Mouse (Mus musculus) right cerebral cortex, postnatal 36 days (tissue): ENCODE data around the gene Topors.

Experiments used
- DNase-seq, 2 experiments: peaks; one replicate each; pipeline ENCODE4 v3.0.0; 2022; ENCODE audit warnings: low spot score in 2 of 2, mixed read lengths in 1 of 2

Topors gene

DNA sequence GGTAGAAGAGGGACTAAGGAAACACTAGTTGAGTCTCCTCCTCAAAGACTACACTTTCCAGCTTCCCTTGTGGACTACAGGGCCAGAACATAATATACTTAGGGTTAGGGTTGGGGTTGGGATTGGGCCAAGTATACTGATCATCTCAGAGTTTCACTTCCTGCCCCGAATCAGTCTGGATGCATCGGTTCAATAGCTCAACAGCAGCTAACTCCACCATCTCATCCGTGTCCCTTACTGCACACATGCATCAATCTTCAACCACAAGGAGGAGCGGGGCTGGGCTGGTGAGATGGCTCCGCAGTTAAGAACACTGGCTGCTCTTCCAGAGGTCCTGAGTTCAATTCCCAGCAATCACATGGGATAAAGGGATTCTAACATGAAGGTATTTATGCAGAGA is 18.7 kb downstream of the Topors start:
- DNase-seq: no peak

DNA sequence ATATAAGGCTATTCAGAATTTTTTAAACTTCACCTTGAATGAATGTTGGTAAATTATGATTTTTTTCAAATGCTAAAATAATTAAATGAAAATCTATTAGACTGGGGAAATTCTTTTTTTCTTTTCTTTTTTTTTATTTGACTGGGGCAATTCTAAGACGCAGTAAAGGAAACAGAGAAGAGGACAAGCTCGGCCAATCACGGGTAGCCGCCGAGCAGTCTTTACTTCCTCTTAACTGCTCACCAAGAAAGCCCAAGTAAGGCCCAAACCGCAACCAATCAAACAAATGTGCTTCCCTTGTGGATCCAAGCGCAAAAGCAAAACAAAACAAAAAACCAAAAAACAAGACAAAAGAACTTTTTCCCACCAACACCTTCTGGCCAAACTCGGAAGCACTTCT is 25.6 kb downstream of the Topors start:
- no peak for DNase-seq

DNA sequence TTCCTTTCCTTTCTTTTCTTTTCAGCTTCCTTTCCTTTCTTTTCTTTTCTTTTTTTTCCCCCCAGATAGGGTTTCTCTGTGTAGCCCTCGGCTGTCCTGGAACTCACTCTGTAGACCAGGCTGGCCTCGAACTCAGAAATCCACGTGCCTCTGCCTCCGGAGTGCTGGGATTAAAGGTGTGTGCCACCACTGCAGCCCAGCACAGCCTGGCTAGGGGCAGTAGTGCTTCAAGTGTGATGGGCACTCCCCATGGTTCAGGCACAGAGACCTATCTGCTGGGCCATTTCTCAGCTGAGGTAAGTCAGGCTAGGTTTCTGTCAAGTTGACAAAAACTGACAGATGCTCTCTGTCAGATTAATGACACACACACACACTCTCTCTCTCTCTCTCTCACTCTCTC is 26.6 kb downstream of the Topors start:
- no peak for DNase-seq

DNA sequence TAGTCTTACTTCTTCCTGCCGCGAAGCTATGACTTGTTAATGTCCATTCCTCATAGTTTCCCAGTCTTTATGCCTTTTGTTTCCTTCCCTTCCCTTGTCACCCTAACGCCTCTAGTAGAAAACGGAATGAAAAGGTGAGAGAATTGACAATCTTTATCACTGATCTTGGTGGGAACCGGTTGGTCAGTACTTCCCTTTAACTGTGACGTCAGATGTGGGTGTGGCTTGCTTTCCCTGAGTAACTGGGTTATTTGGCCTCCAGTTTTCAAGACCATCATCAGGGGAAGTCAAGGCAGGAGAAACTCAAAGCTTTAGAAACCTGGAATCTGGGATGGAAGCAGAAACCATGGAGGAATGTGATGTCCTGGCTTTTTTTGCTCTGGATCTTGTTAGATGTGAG is 27.7 kb downstream of the Topors start:
- DNase-seq: no peak

DNA sequence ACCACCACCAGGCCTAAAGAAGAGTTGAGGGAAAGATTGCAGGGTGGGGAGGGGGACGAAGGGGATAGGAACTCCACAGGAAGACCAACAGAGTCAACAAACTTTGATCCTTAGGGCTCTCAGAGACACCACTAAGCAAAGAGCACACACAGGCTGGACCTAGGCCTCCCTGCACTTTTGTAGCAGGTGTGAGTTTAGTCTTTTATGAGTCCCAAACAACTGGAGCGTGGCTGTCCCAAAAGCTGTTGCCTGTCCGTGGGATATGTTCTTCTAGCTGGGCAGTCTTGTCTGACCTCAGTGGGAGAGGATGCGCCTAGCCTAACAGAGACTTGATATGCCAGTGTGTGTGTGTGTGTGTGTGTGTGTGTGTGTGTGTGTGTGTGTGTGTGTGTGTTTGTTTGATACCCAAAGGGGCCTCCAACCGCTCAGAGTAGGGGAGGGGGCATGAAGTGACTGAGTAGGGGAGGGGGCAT is 29.3 kb downstream of the Topors start:
- no peak for DNase-seq

DNA sequence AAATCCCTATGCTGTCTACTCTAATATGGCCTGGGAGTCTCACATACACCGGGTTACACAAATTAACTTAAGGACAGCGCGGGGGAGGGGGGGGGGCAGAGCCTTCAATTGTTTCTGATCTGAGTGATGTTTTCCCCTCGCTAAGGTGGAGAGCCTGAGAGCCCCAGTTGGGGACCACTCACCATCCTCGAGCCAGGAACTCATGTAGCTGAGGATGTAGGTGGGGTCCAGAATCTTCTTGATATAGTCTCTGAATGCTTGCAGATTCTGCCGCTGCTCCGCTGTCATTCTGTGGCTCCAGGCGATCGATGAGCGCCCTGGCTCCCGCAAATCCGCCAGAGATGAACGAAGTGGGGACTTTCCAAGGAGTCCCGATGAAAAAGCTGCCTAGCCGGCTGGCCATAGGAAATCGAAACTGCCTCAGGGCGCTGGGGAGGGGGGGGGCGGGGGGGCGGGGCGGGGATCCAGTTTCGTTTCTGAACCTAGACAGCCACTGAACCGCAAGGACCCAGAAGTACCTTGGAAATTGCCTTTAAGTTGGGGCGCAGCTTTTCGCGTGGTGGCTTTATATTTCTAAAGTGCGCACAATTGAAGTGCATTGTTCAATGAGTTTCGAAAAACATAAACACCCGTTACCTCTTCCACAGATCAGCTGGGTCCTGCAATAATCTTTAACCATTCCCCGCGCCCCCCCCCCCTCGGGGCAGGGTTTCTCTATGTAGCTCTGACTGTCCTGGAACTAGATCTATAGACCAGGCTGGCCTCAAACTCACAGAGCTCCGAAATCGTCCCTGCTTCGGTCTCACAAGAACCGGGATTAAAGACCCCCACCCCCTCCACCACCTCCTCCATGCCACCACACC is 30.0 kb downstream of the Topors start, which contains the start of gene Ddx58:
Gene Ddx58 (minus strand): TSS at position 420 of the 863 bp plus-strand sequence.
- DNase-seq: no peak

DNA sequence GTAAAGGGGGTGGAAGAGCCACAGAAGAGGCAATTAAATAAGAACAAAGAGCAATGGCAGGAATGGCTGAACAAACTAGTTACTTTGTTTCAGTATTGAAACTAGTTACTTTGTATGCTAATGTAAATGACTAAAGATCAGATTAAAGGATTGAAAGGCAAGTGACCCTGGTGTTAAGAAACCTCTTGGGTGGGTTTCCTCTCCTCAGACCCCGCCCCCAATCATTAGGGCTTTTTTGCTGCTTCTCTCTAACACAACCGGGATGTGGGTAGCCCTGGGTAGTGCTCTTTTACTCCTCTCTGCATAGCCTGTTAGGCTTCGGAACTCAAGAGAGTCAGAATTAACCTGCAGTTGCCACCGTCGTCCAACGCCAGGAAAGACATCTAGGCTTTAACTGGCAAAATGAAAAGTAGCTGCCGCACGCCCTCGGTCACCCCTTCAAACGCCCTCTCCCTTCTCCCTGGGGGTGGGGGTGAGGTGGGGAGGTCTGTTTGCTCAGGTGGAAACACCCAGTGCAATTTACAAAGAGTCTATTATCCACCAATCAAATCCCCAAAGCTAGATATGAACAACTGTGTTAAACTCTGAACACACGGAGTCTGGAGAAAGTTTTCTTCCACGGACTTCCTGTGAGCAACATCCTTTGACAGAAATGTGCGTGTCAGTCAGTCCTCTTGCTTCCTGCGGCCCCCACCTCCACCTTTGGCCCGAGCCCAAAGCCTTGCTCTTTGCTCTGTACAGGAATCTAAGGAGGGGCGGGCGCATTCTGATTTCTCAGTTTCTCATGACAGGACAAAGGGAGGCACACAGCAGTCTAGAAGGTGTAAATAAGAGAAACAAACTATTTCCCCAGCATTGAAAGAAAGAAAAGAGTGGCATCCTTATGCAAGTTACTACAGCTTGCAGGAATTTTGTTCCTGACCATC is 30.9 kb downstream of the Topors start:
- DNase-seq: no peak

DNA sequence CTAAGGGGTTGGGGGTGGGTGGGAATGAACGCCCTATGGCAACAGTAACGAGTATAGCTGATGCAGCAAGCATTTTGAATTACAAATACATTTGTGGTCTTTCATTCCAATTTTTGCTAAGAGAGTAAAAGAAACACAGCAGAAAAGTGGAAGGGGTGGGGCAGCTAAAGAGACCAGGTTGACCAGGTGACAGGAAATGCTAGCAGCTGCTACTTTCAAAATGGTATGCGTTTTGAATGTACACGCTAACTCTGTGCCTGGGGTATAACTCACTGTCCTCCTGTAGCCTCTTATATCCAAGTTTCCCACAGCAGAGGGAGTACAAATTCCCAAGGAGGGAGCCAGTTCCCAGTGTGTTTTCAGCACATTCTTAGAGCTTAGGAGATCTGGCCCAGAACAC is 32.8 kb downstream of the Topors start:
- no peak for DNase-seq

DNA sequence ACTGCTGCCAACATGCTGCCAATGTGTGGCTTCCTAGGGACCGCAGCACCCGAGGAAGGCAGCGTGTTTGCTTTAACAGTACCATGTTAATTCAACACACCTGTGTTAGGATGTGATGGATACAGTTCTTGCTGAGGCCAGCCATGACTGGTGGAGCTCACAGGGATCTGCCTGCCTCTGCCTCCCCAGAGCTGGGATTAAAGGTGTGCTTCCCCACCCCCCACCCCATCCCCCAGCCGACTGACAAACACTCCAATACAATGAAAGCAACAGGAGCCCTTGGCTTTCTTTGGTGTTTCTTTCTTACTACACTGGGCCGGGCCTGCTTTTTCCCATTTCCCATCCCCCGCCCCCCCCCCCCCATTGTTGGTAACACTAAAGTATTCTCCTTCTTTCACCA is 35.4 kb downstream of the Topors start:
- DNase-seq: no peak

DNA sequence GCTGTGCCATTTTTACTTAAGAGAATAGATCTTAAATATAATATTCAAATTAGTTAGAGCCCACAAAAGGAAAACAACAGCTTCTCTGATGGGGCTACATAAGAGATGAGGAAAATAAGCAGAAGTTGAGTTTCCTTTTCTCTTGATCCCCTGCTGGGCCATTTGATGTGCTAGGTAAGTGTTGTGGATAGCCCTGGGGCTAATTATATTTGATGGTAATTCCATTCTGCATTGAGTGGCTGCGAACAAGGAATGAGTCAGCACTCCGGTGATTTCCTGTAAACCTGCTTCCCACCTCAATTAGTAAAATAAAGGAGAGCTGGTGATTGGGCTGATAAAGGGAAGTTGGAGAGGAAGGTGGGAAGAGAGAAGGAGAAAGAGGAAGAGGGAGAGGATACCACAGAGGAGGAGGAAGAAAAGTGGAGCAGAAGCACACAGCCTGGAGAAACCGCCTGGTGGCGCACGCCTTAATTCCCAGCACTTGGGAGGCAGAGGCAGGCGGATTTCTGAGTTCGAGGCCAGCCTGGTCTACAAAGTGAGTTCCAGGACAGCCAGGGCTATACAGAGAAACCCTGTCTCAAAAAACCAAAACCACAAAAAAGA is 36.5 kb downstream of the Topors start:
- DNase-seq: no peak

DNA sequence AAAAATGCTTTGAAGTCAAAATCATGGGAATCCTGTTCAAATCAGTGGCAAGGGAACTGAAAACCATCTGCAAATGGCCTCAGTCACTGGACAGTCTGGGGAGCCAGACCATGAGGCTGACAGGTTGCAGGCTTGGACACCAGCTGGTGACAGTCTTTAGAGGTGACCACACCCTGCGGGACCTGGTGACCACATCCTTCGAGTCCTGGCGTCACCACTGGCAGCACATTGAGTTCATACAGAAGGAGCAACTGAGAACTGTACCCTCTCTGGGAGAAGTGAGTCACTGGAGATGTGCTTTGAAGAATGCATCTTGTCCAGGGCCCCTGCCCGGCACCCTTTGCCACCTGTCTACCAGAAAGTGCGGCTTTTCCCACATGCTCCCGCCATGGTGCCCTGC is 39.9 kb downstream of the Topors start:
- DNase-seq: no peak

DNA sequence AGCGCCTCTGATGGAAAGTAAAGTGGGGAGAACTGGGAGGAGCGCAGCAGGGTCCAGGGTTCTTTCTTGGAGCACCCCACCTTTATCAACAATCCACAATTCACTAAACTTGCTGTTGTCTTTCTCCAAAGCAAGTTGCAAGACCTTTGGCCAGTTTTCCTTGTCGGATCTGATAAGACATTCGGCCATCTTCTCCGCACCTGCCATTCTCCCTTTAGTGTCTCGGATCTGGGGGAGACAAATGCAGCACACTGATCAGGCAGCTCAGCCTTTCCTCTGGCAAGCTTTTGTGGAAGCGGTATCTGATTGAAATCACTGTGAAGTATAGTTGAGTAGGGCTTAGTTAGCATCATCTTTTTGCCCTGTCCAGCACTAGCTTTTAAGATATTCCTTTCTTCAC is 41.8 kb downstream of the Topors start:
- no peak for DNase-seq

DNA sequence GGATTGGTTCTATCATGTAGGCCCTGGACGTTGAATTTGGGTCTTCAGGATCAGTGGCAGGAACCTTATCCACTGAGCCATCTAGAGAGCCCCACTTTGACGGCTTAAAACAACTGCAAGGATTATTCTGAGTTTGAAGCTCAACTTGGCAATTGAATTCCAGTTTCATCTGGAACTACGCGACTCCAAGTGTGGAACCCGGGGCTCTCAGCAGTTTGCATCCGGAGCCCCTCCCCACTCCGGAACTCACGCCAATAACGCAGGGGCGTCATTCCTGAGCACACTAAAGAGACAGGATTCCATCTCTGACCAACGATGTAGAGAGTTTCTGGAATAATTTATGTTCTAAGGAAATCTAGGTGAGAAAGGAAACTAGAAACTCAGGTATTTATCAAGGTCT is 42.5 kb downstream of the Topors start:
- DNase-seq: no peak

DNA sequence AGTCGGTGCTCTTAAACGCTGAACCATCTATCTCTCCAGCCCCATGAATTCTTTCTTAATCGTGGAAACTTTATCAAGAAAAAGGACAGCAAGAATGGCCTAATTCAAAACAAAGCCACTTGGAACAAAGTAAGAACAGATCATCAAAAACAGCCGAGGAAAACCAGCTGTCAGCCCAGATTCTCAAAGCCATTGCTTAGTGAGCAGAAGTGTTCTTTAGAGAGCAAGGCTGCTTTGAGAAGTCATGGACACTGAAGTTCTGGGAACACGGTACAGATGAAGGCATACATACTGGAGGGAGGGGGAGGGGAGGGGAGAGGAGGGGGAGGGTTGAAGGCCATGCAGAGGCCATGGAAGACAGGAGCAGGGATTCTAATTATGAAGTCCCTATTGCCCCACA is 43.6 kb downstream of the Topors start:
- no peak for DNase-seq

DNA sequence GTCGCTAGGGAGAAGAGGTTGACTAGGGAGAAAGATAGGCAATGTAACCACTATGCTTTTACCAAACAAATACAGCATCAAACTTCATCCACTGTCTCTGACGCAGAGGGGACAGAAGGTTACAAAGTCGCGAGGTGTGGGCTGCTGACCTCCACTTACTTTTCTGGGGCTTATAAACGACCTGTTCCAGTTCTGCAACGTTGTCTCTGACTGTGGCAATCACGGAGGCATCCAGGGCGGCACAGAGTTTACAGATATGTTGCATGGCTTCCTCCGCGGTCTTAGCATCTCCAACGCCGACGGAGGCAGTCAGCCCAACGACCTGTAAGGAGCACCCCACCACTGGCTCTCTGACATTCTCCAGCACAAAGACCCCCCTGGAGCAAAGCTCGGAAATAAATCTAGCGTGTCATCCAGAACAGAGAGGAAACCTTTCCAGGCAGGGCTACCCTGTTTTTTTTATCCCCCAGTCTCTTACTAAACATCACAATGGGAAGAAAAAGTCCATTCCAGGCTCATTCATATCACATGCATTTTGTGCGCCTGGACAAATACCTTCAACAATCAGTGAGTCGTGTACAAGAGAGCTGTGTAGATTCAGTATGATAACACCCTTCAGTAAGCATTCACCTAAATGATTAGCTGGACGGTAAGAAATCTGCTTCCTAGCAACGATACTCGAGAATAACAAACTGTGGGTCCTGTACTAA is 47.6 kb downstream of the Topors start:
- no peak for DNase-seq

DNA sequence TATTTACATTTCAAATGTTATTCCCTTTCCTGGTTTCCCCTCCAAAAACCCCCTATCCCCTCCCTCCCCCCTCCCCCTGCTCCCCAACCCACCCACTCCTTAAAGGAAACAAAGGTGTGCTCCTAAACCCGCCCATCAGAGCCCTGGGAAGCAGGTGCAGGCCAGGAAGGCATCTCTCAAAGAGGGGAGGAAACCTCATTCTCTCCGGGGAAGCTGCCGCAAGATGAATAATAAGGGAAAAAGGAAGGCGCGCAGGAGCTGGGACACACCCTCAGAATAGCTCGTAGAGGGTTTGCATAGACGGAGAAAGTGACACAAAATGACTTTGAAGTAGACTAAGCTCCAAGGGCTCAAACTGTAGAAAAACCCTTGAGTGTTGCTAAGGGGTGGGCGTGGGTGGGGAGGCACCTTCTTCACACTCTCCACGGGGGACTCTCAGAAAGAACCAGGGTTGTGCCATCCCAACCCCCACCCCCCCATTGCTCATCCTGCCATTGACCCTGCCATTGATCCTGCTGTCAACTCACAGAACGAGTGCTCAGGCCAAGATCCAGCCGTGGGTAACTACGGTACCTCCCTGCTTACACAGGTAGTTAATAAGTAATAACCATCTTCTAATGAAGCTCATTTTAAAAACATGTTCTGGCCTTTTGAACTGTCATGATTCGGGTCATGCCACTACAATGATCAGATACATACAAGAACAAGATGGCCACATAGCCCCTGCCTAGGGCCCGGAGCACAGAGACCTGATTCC is 48.5 kb downstream of the Topors start:
- no peak for DNase-seq

DNA sequence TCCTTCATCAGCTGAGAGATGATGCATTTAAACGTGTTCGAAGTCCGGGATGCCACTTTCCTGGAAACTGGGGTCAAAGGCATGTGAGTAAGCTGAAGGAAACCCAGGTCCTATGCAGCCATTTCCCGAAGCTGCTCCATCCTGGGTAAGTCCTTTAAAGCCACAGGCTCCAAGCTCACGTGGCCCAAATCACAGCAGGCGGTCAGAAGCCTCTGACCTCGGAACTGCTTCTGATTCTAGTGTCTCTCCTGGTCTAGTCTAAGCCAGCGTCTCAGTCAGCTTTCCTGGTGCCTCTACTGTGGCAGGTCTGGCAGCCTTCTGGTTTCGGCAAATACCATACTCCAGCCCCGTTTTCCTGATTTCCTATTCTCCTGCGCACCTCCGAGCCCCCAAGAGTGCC is 49.2 kb downstream of the Topors start:
- no peak for DNase-seq

DNA sequence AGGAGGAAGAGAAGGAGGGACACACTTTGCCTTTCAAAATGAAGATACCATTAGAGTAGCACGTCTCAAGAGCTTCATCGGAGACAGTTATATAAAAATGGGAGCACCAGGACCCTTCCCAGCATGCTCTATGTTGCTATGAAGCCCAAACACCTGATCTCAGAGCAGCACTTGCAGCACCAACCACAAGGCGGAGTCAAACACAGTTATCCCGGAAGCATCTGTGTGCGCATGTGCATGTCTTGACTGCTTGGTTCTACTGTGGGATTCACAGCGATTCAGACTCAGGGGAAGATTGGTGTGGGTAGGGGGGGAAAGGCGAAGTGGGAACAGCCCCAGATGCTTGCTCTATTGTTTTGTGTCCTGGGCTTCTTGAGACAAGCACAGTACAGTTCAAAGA is 51.3 kb downstream of the Topors start:
- DNase-seq: no peak

DNA sequence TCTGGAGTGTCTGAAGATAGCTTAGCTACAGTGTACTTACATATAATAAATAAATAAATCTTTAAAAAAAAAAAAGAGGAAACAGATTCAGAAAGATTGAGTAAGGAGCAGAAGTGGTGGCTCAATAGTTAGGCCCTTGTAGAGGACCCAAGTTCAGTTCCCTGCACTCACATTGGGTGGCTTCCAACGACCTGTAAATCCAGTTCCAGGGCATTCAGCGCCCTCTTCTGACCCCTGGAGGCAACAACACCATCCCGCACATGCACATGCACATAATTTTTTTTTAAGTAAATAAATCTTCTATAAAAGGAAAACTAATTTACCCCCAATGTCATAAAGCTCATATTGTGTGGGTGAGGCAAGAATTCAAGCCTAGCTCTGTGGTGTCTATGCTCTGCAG is 51.7 kb downstream of the Topors start:
- DNase-seq: no peak

DNA sequence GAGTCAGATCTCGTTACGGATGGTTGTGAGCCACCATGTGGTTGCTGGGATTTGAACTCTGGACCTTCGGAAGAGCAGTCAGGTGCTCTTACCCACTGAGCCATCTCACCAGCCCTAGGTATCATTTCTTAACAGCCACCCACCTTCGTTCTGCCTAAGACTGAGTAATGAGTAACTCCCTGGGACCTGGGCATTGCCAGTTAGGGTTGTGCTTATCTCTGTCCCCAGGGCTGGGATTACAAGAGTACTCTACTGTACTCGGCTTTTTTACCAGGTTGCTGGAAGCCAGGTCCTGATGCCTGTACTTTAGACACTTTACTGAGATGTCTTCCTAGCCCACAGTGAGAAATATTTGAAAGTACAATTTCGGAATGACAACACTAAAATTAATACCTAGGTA is 57.5 kb downstream of the Topors start:
- no peak for DNase-seq
